Mouse (Mus musculus): ENCODE data around the gene Gm2026.
"Not testable (repeated sequence)": the region's sequence is repeated elsewhere in the genome, so short reads cannot be mapped to it uniquely, and the experiment has no call there.

The Gm2026 gene

GRCm38 (mm10) chr2:175965031-175965430 is at the start of gene Gm2026:
Gm2026 (plus strand) TSS chr2:175965331.
- DNase-seq (ENCODE audit: low spot score) = not testable (repeated sequence)

- not testable (repeated sequence) for DNase-seq (ENCODE audit: low spot score)
These were observed 34.1 kb upstream of the Gm2026 start, which contains the start of gene Zfp966 for GRCm38 (mm10) chr2:175931000-175931399. Zfp966 (minus strand) TSS chr2:175931100.

Data from adipocyte (in vitro differentiated cells).